In the genomic region with DNA sequence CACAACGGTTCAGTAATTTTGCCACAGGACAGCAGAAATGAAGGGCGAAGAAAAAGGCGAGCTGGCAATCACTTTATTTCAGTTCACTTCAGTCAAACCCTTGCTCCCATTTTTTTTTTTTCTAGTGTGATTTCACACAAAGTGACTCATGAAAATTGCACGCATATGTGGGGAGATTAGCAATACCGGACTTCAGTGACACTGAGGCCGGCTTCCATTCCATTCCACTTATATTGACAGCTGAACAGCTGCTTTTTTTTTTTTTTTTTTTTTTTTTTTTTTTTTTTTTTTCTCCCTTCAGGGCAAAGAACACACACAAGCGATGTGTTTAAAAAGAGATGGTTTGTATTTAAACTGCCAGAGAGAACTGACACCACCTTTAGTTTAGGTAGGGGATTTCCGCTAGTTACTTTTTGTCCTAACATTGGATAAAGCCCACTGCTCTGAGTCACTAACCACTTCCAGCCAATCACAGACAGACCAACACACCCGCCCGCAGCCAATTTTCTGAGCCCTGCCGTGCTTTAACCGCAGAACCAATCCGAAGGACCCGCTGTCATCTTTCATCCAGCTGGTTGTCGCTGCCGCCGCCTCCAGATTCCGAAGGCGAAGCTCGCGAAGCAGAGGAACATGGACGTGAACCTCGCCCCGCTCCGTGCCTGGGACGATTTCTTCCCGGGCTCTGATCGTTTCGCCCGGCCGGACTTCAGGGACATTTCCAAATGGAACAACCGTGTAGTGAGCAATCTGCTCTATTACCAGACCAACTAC, we compare ENCODE assay signal across 8 mouse cellular contexts. TPM values are rescaled to one million over a fixed set of nuclear protein-coding genes. Genes with fewer than 3 reads are reported as not detected.
DNase-seq lines count a peak whose midpoint lies in the region; ATAC-seq and TF ChIP-seq lines count a peak whose summit lies in the region.

Arl6ip5 (plus strand) TSS at position 499 of the 771 bp plus-strand sequence.

- H3K9me3 ChIP-seq in CH12.LX (replicated peaks; ENCODE audit: low read length), result peaks cover 8% of the 10 kb centered on the region
- H3K9me3 ChIP-seq in forebrain, embryonic 11.5 days (ENCODE audit: control insufficient read depth, low read length), result no peaks in the 10 kb centered on the region
- H3K9me3 ChIP-seq in heart, embryonic 16.5 days (replicated peaks; ENCODE audit: control insufficient read depth, low read length), result no peaks in the 10 kb centered on the region
- no peaks in the 10 kb centered on the region for H3K9me3 ChIP-seq in liver, embryonic 15.5 days (replicated peaks)
- no peaks in the 10 kb centered on the region for H3K9me3 ChIP-seq in neural tube, embryonic 12.5 days

- no peak for TF ChIP-seq EP300 in CH12.LX (IDR thresholded peaks at IDR 0.05; ENCODE audit: low read length)

- in situ Hi-C loops in CH12.LX (cut with MboI; ENCODE audit: low pct_ligation_motif_present, low pct_unique_long_range_greater_than_20kb, low sequenced_read_pairs), result loop anchor here (25.0 kb wide), 1 partner anchor 627 kb away; no protein-coding TSS in a partner anchor

- TF ChIP-seq RAD21 in CH12.LX (IDR thresholded peaks at IDR 0.05; ENCODE audit: low read depth, low read length), result no peak

- peak within 1 kb of the TSS; percentile 83 for H3K4me2 ChIP-seq in CH12.LX (ENCODE audit: insufficient read depth, low read depth, poor library complexity, severe bottlenecking)
- H3K4me2 ChIP-seq in forebrain, embryonic 11.5 days (ENCODE audit: low read depth, low read length, severe bottlenecking), result peak within 1 kb of the TSS; percentile 69
- H3K4me2 ChIP-seq in heart, embryonic 16.5 days (ENCODE audit: low read depth, low read length), result peak within 1 kb of the TSS; percentile 94
- H3K4me2 ChIP-seq in liver, embryonic 15.5 days, result peak within 1 kb of the TSS; percentile 84
- peak within 1 kb of the TSS; percentile 70 for H3K4me2 ChIP-seq in neural tube, embryonic 12.5 days (replicated peaks)

- peaks cover 9 to 21% of the 10 kb centered on the region in 2 experiments for H3K36me3 ChIP-seq in CH12.LX (replicated peaks in 1 of 2; ENCODE audit: control insufficient read depth in 1 of 2, insufficient read depth in 1 of 2, low read length in 1 of 2)
- no peaks in the 10 kb centered on the region for H3K36me3 ChIP-seq in forebrain, embryonic 11.5 days (ENCODE audit: control insufficient read depth, insufficient read depth, low read length)
- peaks cover 7% of the 10 kb centered on the region; the same call in 1 of the 2 replicates for H3K36me3 ChIP-seq in heart, embryonic 16.5 days (ENCODE audit: control insufficient read depth, insufficient read depth)
- peaks cover 11% of the 10 kb centered on the region for H3K36me3 ChIP-seq in liver, embryonic 15.5 days (replicated peaks)
- peaks cover 8% of the 10 kb centered on the region for H3K36me3 ChIP-seq in neural tube, embryonic 12.5 days
- no peaks in the 10 kb centered on the region for H3K36me3 ChIP-seq in testis, adult 2 months (ENCODE audit: control insufficient read depth, insufficient read depth, low read length)

- no peak for TF ChIP-seq CTCF in CH12.LX (conservative IDR thresholded peaks at IDR 0.05 in 1 of 2, IDR thresholded peaks at IDR 0.05 in 1 of 2; ENCODE audit: low read depth in 2 of 2, low read length in 2 of 2)
- TF ChIP-seq CTCF in testis, adult 2 months (IDR thresholded peaks at IDR 0.05; ENCODE audit: control insufficient read depth, insufficient read depth, insufficient replicate concordance, low read depth, low read length), result no peak

- TF ChIP-seq POLR2A in CH12.LX (IDR thresholded peaks at IDR 0.05; ENCODE audit: low read depth, low read length), result peak; percentile 69
- TF ChIP-seq POLR2A in testis, adult 2 months (IDR thresholded peaks at IDR 0.05; ENCODE audit: control insufficient read depth, low read depth, low read length), result no peak; the same call in 1 of the 2 replicates

- peak within 1 kb of the TSS; percentile 89 for H3K9ac ChIP-seq in CH12.LX (ENCODE audit: insufficient read depth, low read depth)
- peak within 1 kb of the TSS; percentile 35 for H3K9ac ChIP-seq in forebrain, embryonic 11.5 days (ENCODE audit: low read length)
- H3K9ac ChIP-seq in heart, embryonic 16.5 days (ENCODE audit: low read length), result peak within 1 kb of the TSS; percentile 93
- peak within 1 kb of the TSS; percentile 69 for H3K9ac ChIP-seq in liver, embryonic 15.5 days
- H3K9ac ChIP-seq in neural tube, embryonic 12.5 days, result peak within 1 kb of the TSS; percentile 59

- DNase-seq in CH12.LX (ENCODE audit: extremely low read depth), result peak; percentile 96
- DNase-seq in c-Kit-positive CD71-positive TER-119-negative erythroid progenitor cells, embryonic 14.5 days (ENCODE audit: low read depth), result peak; percentile 87
- peak; percentile 93 for DNase-seq in forebrain, embryonic 11.5 days (ENCODE audit: low spot score)
- peak; percentile 92 to 94 for DNase-seq in kidney, postnatal 36 days

- peak within 1 kb of the TSS; percentile 88 to 97 (median 91) for H3K4me3 ChIP-seq in CH12.LX (replicated peaks in 1 of 3; ENCODE audit: low read depth in 2 of 3, low read length in 2 of 3, poor library complexity in 1 of 3)
- H3K4me3 ChIP-seq in forebrain, embryonic 11.5 days (ENCODE audit: low read depth, low read length), result peak within 1 kb of the TSS; percentile 40
- peak within 1 kb of the TSS; percentile 92 for H3K4me3 ChIP-seq in heart, embryonic 16.5 days (ENCODE audit: low read length)
- H3K4me3 ChIP-seq in liver, embryonic 15.5 days (replicated peaks), result peak within 1 kb of the TSS; percentile 74
- H3K4me3 ChIP-seq in neural tube, embryonic 12.5 days, result peak within 1 kb of the TSS; percentile 52
- H3K4me3 ChIP-seq in testis, adult 2 months (ENCODE audit: control insufficient read depth, low read depth, low read length), result peak within 1 kb of the TSS; percentile 97

- WGBS in forebrain, embryonic 11.5 days, result 13% methylated on average over 32 of the region's 32 CpGs
- WGBS in heart, embryonic 16.5 days, result 8% methylated on average over 32 of the region's 32 CpGs
- WGBS in liver, embryonic 15.5 days (ENCODE audit: insufficient replicate concordance), result 5% methylated on average over 32 of the region's 32 CpGs
- 12% methylated on average over 32 of the region's 32 CpGs for WGBS in neural tube, embryonic 12.5 days

- H3K27me3 ChIP-seq in CH12.LX (replicated peaks), result no peaks in the 10 kb centered on the region
- no peaks in the 10 kb centered on the region for H3K27me3 ChIP-seq in forebrain, embryonic 11.5 days (ENCODE audit: control insufficient read depth, insufficient read depth, low read length)
- H3K27me3 ChIP-seq in heart, embryonic 16.5 days (ENCODE audit: control insufficient read depth, insufficient read depth, low read length), result no peaks in the 10 kb centered on the region
- no peaks in the 10 kb centered on the region for H3K27me3 ChIP-seq in liver, embryonic 15.5 days
- no peaks in the 10 kb centered on the region for H3K27me3 ChIP-seq in neural tube, embryonic 12.5 days (replicated peaks)
- H3K27me3 ChIP-seq in testis, adult 2 months (ENCODE audit: control insufficient read depth, insufficient read depth, low read length), result no peaks in the 10 kb centered on the region

- H3K79me2 ChIP-seq in CH12.LX (replicated peaks; ENCODE audit: control insufficient read depth, extremely low read depth, insufficient read depth, poor library complexity, severe bottlenecking), result peaks cover 29% of the 10 kb centered on the region

- H3K4me1 ChIP-seq in CH12.LX (ENCODE audit: control insufficient read depth in 1 of 2, insufficient read depth in 2 of 2), result peaks cover 9 to 70% of the 10 kb centered on the region in 2 experiments; a peak in 3 of 4 replicates
- no peaks in the 10 kb centered on the region; the same call in 1 of the 2 replicates for H3K4me1 ChIP-seq in forebrain, embryonic 11.5 days (replicated peaks; ENCODE audit: control insufficient read depth, insufficient read depth, low read length)
- H3K4me1 ChIP-seq in heart, embryonic 16.5 days (ENCODE audit: control insufficient read depth, insufficient read depth, low read length), result peaks cover 32% of the 10 kb centered on the region
- peaks cover 78% of the 10 kb centered on the region for H3K4me1 ChIP-seq in liver, embryonic 15.5 days (replicated peaks)
- H3K4me1 ChIP-seq in neural tube, embryonic 12.5 days, result peaks cover 15% of the 10 kb centered on the region
- peaks cover 15% of the 10 kb centered on the region for H3K4me1 ChIP-seq in testis, adult 2 months (ENCODE audit: control insufficient read depth, insufficient read depth, low read length)

- dilution Hi-C loops in CH12.LX (cut with MboI; ENCODE audit: extremely low pct_ligation_motif_present, extremely low pct_unique_long_range_greater_than_20kb, low sequenced_read_pairs), result no loop called here

- peak; percentile 77 for ATAC-seq in forebrain, embryonic 11.5 days (replicated peaks; ENCODE audit: low FRiP score)
- ATAC-seq in heart, embryonic 16.5 days (replicated peaks; ENCODE audit: extremely low read depth, insufficient read depth, low FRiP score), result peak; percentile 69
- peak; percentile 68 for ATAC-seq in liver, embryonic 15.5 days (ENCODE audit: insufficient read depth)
- ATAC-seq in neural tube, embryonic 12.5 days (ENCODE audit: low FRiP score, low read depth), result peak; percentile 73

- peak within 1 kb of the TSS; percentile 86 for H3K27ac ChIP-seq in CH12.LX (ENCODE audit: insufficient read depth, low read depth)
- no peak within 1 kb of the TSS for H3K27ac ChIP-seq in forebrain, embryonic 11.5 days (ENCODE audit: low read depth, low read length)
- peak within 1 kb of the TSS; percentile 90 for H3K27ac ChIP-seq in heart, embryonic 16.5 days (ENCODE audit: low read length)
- peak within 1 kb of the TSS; percentile 79 for H3K27ac ChIP-seq in liver, embryonic 15.5 days (replicated peaks)
- H3K27ac ChIP-seq in neural tube, embryonic 12.5 days, result no peak within 1 kb of the TSS
- peak within 1 kb of the TSS; percentile 80 for H3K27ac ChIP-seq in testis, adult 2 months (ENCODE audit: control insufficient read depth, insufficient read depth, low read depth, low read length)

TF ChIP-seq in CH12.LX, 34 proteins besides CTCF, POLR2A, EP300 and RAD21 (continues in another document):
- TF ChIP-seq ZKSCAN1 (IDR thresholded peaks at IDR 0.05; ENCODE audit: borderline replicate concordance, low read depth, low read length) (no peak), UBTF (IDR thresholded peaks at IDR 0.05; ENCODE audit: low read depth, low read length) (no peak), BHLHE40 (IDR thresholded peaks at IDR 0.05; ENCODE audit: low read depth, low read length) (no peak), MYC (IDR thresholded peaks at IDR 0.05; ENCODE audit: low read depth, low read length) (0 out of 2 replicates have a peak, but pooled peaks have one; percentile 25)

RNA-seq across cellular contexts. Expression of gene Arl6ip5, which starts in this region (rescaled TPM):
- 43.6 and 45.3 TPM in 2 replicates for total RNA-seq in CH12.LX (2012; rRNA removed)
- total RNA-seq in CH12.LX (2014; rRNA removed), result 115 and 118 TPM in 2 replicates
- polyA plus RNA-seq in CH12.LX (2012; ENCODE audit: insufficient read length, low read depth), result 135 and 146 TPM in 2 replicates
- 36.4 and 36.9 TPM in 2 replicates for polyA plus RNA-seq in forebrain, embryonic 11.5 days (2014; fragmentation: Nextera tagmentation; extraction: Ambion mirVana)
- 99.6 and 107 TPM in 2 replicates for polyA plus RNA-seq in heart, embryonic 16.5 days (2015; fragmentation: Nextera tagmentation; extraction: Ambion mirVana)
- 33.5 and 34.6 TPM in 2 replicates for polyA plus RNA-seq in liver, embryonic 15.5 days (2015; fragmentation: Nextera tagmentation; extraction: Ambion mirVana)
- polyA plus RNA-seq in neural tube, embryonic 12.5 days (2016; fragmentation: Nextera tagmentation; extraction: Ambion mirVana), result 81.3 and 92.2 TPM in 2 replicates
- 7.8 and 8.1 TPM in 2 replicates for polyA plus RNA-seq in testis, adult 2 months (2012; rRNA removed)

Comparison
In these comparisons a context has a peak if more than half of its experiments do, and no peak if none do; other contexts are left out.
1. H3K27ac ChIP-seq: peak in CH12.LX (single experiment), heart, embryonic 16.5 days (single experiment), liver, embryonic 15.5 days (single experiment) and testis, adult 2 months (single experiment); none in forebrain, embryonic 11.5 days (single experiment) and neural tube, embryonic 12.5 days (single experiment).
2. H3K4me3 ChIP-seq: peak in every context shown above with its lines; median percentile 97 in testis, adult 2 months; 92 in heart, embryonic 16.5 days; 91 in CH12.LX; 74 in liver, embryonic 15.5 days; 52 in neural tube, embryonic 12.5 days; 40 in forebrain, embryonic 11.5 days.
3. H3K9ac ChIP-seq: peak in every context shown above with its lines; median percentile 93 in heart, embryonic 16.5 days; 89 in CH12.LX; 69 in liver, embryonic 15.5 days; 59 in neural tube, embryonic 12.5 days; 35 in forebrain, embryonic 11.5 days.
4. Peak in every context shown above with its lines, with median percentiles within 50 percentile points of each other: DNase-seq, H3K4me2 ChIP-seq and ATAC-seq.